Mouse (Mus musculus) thymus, adult 2 months (tissue): Measurements from ENCODE around the gene Bcl11a. TPM values are rescaled to one million over a fixed set of nuclear protein-coding genes. Genes with fewer than 3 reads are reported as not detected.

Experiments
- DNase-seq: peaks from one replicate; pipeline ENCODE4 v3.0.0; 2021
- H3K27ac ChIP-seq: fragments of 200-500 bp; 2 replicates; pipeline ENCODE4 v1.5.1; 2012; ENCODE audit warnings: low read length, control low read depth; ENCODE audit not compliant: control insufficient read depth, insufficient read depth
- H3K27me3 ChIP-seq: fragments of 200-500 bp; 2 replicates; pipeline ENCODE4 v1.6.1; 2012; ENCODE audit warnings: mild to moderate bottlenecking, low read length, moderate library complexity, mixed read lengths; ENCODE audit not compliant: control insufficient read depth, insufficient read depth
- H3K36me3 ChIP-seq: fragments of 200-500 bp; 2 replicates; pipeline ENCODE4 v1.6.1; 2012; ENCODE audit warnings: mild to moderate bottlenecking, low read length, moderate library complexity; ENCODE audit not compliant: control insufficient read depth, insufficient read depth
- H3K4me1 ChIP-seq: fragments of 200-500 bp; replicated peaks from 2 replicates; pipeline ENCODE4 v1.6.1; 2012; ENCODE audit warnings: low read length; ENCODE audit not compliant: control insufficient read depth, insufficient read depth
- H3K4me3 ChIP-seq: fragments of 200-500 bp; 2 replicates; pipeline ENCODE4 v1.5.1; 2012; ENCODE audit warnings: mild to moderate bottlenecking, low read length, control low read depth, moderate library complexity; ENCODE audit not compliant: control insufficient read depth, insufficient read depth
- CTCF ChIP-seq: fragments of 200-500 bp; IDR thresholded peaks from 2 replicates; pipeline ENCODE4 v1.5.1; 2012; ENCODE audit warnings: mild to moderate bottlenecking, control low read depth, low read length, moderate library complexity, borderline replicate concordance; ENCODE audit not compliant: control insufficient read depth, poor library complexity, insufficient read depth; ENCODE audit errors: extremely low read depth
- POLR2A ChIP-seq: fragments of 200-500 bp; IDR thresholded peaks from 2 replicates; pipeline ENCODE4 v1.6.1; 2012; ENCODE audit warnings: mild to moderate bottlenecking, low read length, control low read depth, moderate library complexity; ENCODE audit not compliant: control insufficient read depth, poor library complexity, insufficient read depth; ENCODE audit errors: extremely low read depth
- WGBS: fragments of 180-500 bp; shearing (Covaris S2); methylation state at CpG from one replicate; pipeline ENCODE4 v1.1.7; 2018; 5-methylcytosine and 5-hydroxymethylcytosine counted together
- polyA plus RNA-seq: library from polyadenylated mRNA; depleted of rRNA; stranded (reverse); fragments of >200 nt; gene quantifications from 2 replicates; pipeline ENCODE4 v1.2.3, GENCODE M21; 2012

The Bcl11a gene
- polyA plus RNA-seq, 1 experiment, result 2.7 TPM

DNA sequence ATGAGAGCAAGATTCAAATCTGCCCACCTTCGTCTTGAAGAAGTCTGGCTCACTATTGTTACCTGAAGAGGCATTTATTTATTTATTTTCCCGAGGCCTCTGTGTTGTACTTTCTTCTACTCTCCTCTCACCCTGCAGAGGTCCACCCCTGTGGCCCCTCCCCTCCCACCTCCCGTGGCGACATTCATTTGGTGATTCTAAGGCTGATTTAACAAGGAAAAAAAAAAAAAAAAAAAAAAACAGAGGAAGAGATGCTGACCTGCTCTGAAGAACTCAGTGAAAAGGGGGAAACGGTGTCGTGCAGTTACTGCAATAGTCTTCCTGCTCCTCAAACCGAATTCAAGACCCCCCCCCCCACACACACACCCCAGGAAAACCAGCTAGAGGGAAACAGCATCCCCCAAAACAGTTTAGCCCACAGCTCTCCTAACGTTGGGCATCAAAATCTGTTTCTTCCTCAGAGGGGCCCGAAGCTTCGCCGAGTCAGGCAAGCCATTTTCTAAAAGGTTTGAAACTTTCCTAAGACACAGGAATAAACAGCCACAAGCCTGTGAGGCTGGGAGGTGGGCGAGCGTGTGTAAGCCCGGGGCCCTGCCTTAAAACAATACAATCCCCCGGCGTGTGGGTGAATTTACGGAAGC, 2.2 kb upstream of the Bcl11a start:
- Histone ChIP-seq H3K4me3 (peak overlapping the region; percentile 69), H3K36me3 (no peaks in the 10 kb centered on the region), H3K27ac (no peak overlapping the region), H3K27me3 (peaks cover 24% of the 10 kb centered on the region), H3K4me1 (peaks cover 25% of the 10 kb centered on the region)
- WGBS, result 2% methylated on average over 17 of the region's 17 CpGs
- no peak for DNase-seq
- TF ChIP-seq POLR2A (no peak), CTCF (no peak)

DNA sequence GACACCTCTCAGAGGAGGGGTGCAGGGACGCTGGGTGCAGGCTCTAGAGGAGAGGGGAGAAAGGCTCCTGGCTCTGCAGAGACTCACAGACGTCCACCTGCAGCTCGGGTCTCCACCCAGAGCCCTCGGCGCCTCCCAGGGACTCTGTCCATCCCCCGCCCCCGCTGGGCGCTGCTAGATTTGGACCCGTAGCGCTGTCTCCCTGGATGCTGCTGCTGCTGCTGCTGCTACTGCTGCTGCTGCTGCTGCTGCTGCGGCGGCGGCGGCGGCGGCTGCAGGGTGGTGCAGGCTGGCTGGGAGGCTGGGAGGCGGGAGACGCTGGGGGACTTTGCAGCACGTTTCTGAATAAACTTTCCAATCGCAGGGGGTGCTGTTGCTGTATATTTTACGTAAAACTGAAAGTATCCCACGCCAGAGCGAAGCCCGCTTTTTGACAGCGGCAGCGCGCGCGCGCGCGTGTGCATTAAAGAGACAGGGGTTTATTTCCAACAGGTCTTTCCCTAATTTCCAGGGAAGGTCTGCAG, 1.7 kb upstream of the Bcl11a start:
- Histone ChIP-seq H3K36me3 (no peaks in the 10 kb centered on the region), H3K27me3 (peaks cover 24% of the 10 kb centered on the region), H3K4me3 (peak overlapping the region; percentile 69), H3K4me1 (peaks cover 30% of the 10 kb centered on the region), H3K27ac (no peak overlapping the region)
- TF ChIP-seq CTCF, result 0 out of 2 replicates have a peak, but pooled peaks have one; percentile 30
- no peak for TF ChIP-seq POLR2A
- under 1% methylated on average over 32 of the region's 32 CpGs for WGBS
- peak; percentile 77 for DNase-seq

DNA sequence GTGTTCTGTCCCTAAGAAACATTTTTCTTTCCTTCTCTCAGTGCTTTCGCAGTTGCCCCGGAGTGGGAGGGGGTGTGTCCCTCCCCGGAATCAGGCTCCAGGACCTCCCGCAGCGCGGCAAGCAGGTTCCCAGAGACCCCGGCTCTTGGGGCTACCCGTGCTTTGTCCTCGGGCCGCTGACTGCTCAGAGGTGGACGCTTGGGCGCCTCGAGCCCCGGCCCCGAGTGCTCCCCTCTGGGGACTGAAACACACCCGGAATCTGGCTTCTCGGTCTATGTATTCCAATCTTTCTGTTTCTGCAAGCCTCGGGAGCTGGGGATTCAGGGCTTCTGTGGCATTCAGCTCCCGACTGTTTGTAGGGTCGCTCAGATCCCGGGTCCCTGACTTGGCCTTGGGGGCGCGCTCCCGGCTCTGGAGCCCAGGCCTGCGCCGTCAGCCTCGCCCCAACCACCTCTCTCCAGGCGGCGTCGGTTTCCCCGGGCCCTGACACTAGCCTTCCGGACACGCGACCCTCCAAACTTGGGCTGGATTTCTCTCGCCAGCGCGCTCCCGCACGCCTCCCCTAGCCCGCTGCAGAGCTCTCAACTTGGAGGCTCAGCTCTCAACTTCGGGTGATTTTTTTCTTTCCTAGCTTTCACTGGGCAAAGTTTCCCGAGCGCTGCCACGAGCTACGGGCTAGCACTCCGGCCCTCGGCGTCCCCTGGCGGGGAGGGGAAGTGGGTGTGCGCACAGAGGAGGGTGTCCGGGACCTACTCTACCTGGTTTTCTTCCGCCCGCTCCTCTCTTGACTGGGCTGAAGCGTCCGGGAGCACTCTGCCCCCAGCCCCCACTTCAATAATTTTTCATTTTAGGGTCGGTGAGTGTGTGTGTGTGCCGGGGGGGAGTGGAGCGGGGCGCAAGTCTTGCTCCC, 780 bp upstream of the Bcl11a start:
- peak overlapping the region; percentile 69 for H3K4me3 ChIP-seq
- H3K4me1 ChIP-seq, result peaks cover 36% of the 10 kb centered on the region
- peaks cover 30% of the 10 kb centered on the region for H3K27me3 ChIP-seq
- peak; percentile 50 for DNase-seq
- under 1% methylated on average over 59 of the region's 59 CpGs for WGBS
- H3K27ac ChIP-seq, result no peak overlapping the region
- no peaks in the 10 kb centered on the region for H3K36me3 ChIP-seq
- TF ChIP-seq CTCF, result no peak
- no peak for TF ChIP-seq POLR2A

DNA sequence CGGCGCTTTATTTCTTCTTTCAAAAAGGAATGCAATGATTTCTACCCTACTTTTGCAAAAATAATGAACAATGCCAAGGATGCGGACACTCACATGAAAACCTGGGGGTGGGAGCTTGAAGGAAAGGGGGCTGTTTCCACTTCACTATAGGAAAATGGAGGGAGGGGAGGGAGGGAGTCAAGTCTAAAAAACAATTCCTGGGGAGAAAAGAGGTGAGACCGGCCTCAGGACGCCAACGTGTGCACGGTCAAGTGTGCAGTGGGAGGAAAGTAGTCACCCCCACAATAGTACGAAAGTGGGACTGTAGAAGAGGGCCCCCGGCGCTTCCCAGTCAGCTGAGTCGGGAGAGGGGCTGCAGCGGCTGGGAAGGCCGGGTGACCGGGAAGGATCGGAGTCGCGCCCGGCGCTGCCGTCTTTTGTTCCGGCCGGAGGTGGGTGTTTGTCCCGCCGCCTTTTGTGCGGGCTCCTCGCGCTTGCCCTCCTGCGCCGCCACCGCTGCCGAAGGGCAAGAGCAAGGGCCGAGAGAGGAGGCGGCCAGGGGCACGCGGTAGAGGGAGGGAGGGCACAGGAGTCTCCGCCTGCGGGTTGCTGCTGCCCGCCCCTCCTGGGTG, 955 bp downstream of the Bcl11a start:
- under 1% methylated on average over 38 of the region's 38 CpGs for WGBS
- TF ChIP-seq CTCF (no peak), POLR2A (no peak)
- Histone ChIP-seq H3K27ac (no peak overlapping the region), H3K36me3 (no peaks in the 10 kb centered on the region), H3K4me3 (peak overlapping the region; percentile 5), H3K27me3 (peaks cover 26% of the 10 kb centered on the region; the same call in 1 of the 2 replicates), H3K4me1 (peaks cover 36% of the 10 kb centered on the region)
- DNase-seq, result no peak

DNA sequence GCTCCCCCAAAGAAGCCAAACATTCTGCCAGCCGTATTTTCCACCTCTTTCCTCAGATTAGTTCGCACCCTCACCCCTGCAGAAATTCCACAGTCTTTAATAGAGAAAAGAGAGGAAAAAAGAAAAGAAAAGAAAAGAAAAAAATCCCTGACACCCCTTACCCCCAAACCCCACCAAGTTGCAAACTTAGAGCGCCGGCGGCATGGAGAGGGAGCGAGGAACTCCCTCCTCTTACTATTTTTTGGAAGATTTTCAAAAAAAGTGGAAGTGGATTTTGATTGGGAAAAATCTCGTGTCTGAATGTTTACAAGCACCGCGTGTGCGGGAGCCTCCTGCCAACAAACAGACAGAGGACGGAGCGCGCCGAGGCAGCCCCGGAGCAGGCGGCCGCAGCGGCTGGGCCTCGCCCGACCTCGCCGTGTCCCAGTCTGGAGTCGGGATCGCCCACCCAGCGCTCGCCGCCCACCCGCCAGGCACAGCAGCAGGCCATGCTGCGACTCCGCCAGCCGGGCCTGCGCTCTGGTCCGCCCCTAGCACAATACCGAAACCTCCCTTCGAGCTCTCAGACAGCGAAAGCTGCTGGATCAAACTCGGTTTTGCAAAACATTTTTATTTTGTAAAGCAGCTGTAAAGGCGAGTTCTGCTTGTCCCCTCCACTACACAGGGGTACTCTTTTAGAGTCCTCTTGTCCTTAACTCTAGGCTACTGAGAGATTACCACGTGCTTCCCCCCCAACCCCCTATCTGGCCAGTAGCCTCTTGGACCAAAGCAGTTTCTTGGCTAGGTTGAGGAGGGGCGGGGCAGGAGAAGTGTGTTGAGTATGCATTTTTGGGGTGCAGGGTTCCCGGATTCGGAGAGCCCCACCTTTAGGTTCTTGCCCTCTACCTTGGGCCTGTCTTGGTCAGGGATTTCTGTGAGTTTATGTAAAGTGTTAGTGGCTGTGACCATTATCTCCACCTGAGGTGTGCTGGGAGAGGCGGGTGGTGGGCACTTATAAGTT, 1.8 kb downstream of the Bcl11a start:
- under 1% methylated on average over 43 of the region's 43 CpGs for WGBS
- peak; percentile 26 for DNase-seq
- TF ChIP-seq CTCF (no peak), POLR2A (no peak)
- no peaks in the 10 kb centered on the region for H3K36me3 ChIP-seq
- peaks cover 35% of the 10 kb centered on the region for H3K4me1 ChIP-seq
- H3K4me3 ChIP-seq, result peak overlapping the region; percentile 49
- no peak overlapping the region for H3K27ac ChIP-seq
- peaks cover 25% of the 10 kb centered on the region; the same call in 1 of the 2 replicates for H3K27me3 ChIP-seq
